Mouse (Mus musculus) spleen, postnatal 10 days (tissue): ENCODE measurements at regions not wholly inside any gene's neighbourhood (a gene's known extent, or its start where the extent isn't known, plus 50 kb on each side); places are given as distances from the start of the nearest gene placed in this dataset.

Experiments
- DNase-seq, 2 experiments: peaks; one replicate each; pipeline ENCODE4 v3.0.0; 2021 to 2022; ENCODE audit warnings: low spot score in 2 of 2

DNA sequence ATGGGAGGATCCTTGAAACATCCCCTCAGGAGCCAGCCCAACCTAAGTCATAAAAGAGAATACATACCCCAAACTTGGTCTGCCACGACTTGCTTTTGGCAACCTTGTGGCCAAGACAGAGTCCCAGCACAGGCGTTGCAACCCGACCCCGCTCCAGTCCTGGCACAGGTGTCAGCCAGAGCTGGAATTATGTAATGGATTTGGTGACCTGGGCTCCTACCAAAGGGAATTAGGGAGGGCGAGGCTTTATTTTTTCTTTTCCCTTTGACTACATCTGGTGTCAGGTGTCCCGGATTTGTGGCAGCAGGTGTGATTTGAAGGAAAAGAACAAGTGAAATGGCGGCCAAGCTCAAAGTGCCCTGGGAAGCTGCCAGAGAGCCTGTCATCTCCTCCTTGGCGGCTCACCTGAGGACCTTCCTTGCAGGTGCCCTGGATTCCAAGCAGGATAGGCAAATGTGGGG is 212.9 kb downstream of the Mef2c start:
- DNase-seq = no peak

DNA sequence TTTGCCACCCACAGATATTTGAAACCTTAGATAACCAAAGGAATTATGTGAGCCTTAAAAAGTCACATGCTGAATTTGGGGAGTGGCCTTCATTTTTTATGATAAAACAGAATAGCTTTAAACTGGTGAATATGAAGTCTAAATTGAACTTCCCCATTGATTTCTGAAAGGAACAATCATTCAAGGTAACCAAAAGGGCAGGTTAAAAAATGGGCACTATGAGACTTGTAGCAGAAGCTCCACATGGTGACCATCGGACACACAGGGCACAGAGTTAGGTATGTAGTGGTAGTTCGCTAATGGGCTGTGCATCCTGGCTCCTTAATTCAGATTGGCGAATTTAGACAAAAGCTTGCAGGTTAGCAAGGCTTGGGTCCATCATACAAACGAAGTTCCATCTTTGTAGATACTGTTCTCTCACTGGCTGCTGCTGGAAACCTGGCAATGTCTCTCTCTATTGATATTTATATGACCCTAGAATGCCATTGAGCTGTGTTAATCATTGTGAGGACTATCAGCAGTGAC is 213.9 kb downstream of the Mef2c start:
- no peak for DNase-seq

DNA sequence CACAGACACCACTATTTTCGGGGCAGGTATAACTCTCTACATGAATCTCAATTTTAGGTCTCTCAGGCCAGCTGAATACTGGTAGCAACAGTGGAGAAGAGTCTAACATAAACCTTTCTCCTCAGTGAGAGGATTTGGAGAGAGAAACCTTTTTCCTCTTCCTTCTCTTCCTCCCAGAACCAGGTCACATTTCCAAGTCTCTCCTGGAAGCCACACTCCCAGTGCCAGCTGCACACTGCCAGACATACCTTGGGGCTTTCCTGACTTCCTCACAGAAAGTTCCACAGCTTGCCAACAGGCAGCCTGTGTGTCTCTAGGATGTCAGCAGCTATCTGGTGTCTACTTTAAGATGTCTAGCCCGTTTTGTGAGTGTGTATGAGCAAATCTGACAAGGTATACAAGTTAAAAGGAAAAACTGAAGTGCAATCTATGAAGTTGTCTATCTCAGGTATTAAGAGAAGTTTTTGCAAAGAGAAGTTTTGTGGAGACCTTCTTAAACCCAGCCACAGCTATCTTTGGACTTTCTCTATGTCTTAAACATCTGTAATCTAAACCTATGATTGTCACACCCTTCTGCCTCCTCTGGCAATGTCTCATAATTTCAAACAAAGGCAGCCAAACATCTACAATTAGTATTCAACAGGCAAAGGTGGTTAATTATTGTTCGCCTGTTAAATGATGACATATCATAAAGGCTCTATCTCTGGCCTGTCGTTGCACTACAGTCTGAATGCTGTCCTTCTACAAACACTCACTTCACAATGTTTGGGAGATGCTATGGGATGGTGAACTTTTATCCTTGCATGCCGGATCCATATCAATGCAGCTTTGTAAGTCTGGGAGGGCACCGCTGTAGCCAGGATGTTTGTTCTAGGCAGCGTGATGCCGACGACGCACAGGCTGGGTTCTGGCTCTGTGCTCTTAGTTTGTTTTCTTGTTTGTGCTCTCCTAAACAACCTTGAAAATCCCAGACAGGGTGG is 214.9 kb downstream of the Mef2c start:
- DNase-seq = no peak

DNA sequence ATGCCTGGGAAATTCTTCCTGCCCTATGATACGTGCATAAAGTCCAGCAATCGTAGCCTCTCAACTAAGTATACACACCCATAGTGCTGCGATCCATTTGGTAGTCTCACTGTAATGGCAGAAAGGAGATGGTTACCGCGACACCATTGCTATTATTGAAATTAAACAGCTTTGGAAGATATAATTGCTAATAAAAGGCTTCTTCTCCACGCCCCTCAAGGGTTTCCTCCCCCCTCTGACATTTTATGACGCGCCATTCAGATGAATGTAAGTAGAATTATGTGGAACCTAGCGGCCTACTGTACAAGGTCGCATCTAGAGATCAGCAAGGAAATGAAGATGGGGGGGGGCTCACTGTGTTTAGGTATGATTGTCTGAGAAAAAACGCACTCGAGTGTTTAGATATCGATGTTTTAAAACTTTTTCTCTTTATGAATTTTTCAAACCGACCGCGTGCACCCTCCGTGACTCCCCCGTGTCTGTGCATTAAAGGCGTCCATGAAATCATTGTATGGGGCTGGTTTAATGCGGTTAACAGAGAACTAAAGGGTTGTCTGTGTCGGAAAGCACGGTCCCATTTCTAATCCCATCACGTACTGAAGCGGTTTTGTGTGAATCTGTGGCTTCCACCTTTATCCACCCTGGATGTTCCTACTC is 215.9 kb downstream of the Mef2c start:
- no peak for DNase-seq

DNA sequence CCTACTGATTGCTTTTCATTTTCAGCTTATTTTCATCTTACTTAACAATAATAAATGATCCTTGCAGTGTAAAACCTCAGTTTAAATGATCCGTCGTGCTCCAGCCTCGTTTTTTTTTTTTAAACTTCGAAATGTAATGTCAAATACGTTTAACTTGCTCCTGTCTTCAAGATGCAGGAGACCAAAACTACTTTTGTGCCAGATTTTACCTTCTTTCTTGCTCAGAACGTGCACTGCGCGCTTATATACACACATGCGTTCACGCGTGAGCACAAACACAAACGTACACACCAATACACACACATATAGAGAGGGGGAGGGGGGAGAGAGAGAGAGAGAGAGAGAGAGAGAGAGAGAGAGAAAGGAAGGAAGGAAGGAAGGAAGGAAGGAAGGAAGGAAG is 216.5 kb downstream of the Mef2c start:
- DNase-seq = no peak

DNA sequence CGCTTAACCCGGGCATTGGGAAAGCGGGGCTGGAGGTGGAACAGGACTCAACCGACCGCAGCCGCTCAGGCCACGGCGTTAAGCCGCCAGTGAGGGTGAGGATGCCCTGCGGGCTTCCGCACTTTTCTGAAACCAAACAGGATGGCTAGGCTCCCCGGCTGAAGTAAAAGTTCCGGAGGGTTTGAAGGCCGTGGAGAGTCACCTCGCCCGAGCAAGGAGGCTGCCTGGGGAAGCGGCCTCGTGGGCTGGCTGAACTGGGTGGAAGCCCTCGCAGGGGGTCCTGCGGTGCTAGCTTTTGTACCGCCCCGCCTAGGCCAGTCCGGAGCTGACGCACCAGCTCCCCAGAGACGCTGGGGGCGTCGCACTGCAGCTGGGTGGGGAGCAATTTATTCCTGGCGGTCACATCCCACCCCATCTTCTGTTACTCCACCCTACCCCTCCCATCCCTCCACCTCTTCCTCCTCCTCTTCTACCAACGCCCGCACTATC is 217.1 kb downstream of the Mef2c start:
- no peak for DNase-seq

DNA sequence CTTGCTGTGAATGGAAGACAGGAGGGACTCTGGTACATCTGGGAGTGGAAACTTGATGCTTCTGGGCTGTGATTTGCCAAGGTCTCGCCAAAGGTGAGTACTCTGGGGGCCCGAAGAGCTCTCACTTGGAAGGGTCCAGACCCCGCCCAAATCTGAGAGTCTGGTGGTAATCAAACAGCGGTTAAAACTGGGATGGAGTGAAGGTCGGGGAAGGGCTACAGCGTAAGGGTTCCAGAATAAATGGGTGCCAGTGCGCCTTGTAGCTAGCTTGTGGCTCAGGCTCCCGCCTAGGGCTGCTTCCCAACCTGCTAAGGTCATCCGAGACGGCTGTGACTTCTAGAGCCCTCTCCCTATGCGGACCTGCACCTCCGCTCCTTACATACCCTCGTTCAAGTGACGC is 217.7 kb downstream of the Mef2c start:
- no peak for DNase-seq

DNA sequence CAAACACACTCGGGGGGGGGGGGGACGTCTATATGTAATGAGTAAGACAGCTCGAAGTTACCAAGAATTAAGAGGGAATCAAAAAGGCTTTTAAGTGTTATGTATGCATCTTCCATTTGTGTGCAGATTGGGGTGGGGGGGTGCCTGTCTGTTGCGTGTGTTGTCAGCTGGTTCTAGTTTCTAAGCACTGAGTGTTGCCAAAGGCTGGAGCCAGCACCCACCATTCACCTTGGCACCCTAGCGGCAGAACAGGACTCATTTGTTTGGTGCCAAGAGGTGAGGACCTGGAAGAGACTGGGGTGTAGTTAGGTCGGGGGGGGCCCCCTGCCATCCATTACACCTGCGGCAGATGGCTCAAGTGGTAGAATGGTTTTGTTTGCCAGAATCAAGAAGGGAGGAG is 218.4 kb downstream of the Mef2c start:
- DNase-seq = no peak

DNA sequence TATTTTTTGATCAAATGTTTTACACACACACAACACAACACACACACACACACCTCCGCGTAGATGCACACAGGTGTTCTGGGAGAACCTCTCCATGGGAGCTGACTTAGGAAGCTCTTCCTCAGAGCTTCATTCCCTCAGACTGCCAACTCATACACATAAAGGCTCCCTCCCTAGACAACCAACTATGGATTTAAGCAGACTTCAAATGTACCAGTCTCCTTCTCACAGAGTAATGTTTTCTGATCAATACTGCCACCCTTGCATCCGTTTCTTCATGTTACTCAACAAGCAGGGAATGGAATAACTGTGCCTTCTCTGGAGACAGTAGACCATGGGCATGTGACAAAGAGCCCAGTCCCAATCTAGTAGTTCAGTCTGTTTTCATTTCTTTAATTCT is 219.0 kb downstream of the Mef2c start:
- no peak for DNase-seq

DNA sequence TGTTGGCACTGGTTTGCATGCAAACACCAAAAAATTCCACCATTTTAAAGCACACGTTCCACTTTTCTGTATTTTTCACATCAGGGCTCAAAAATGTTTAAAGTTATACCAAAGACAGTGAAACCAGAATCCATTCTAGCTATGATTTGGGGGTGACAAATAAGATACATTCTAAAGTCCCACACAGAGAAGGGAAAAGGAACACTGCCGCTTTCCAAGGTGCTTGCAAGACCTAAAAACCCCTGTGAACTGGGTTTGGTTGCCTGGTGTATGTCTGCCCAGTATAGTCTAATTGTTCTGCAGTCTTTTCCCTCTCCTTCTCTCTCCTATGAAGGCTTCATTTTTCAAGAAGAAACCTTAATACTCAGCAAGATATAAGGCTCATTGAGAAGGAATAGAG is 219.6 kb downstream of the Mef2c start:
- DNase-seq = no peak

DNA sequence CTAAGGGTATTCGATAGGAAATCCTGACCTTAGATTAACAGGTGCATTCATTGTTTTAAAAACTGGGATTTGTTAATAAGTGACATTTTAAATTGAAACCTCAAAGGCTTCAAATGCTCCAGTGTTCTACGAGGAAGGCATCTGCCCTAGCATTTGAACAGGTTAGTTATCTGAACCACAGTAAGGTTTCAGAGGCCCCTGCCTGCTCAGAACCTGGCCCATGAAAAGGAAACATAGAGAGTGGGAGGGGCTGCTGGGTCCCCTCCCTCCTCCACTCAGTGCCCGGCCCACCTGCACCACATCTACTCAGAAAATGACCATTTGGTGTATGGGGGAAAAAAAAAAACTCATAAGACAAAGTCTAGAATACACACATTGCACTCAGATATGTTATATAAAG is 220.4 kb downstream of the Mef2c start:
- DNase-seq = no peak

DNA sequence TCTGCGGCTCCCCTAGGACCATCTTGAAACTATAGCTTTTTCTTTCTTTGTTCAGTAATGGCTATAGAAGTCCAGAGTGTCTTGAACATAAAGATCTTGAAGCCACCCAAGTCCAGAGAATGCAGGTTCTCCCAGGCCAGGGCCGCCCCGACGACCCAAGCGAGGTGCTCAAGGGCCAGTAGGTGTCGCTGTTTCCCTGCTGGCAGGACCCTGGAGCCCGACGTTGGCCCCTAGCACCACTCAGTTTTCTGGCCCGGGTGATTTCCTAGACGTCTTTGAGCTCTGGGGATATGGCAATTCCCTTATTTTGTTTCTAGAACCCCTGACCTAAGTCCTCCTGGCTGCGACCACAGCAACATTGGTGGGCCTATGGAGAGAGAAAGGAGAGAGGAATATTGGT is 221.2 kb downstream of the Mef2c start:
- DNase-seq = peak in 1 of 2 experiments; percentile 65

DNA sequence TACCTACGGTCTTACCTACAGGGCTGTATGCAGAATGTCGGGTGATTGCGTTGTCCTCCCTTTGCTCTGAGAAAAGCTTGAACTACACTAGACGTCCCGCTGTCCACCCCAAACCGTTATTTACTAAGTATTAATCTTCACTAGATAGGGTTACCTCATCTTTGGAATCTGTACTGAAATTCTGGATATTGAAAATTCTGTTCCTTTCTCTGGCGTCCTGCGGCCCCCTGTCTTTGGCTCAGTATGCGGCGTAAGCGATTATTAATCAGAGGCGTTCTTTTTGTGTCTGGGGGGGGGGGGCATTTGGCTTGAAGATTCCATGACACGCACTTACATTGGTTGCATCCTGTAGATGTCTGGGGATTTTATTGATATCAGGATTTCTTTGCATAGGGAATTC is 222.0 kb downstream of the Mef2c start:
- no peak for DNase-seq

DNA sequence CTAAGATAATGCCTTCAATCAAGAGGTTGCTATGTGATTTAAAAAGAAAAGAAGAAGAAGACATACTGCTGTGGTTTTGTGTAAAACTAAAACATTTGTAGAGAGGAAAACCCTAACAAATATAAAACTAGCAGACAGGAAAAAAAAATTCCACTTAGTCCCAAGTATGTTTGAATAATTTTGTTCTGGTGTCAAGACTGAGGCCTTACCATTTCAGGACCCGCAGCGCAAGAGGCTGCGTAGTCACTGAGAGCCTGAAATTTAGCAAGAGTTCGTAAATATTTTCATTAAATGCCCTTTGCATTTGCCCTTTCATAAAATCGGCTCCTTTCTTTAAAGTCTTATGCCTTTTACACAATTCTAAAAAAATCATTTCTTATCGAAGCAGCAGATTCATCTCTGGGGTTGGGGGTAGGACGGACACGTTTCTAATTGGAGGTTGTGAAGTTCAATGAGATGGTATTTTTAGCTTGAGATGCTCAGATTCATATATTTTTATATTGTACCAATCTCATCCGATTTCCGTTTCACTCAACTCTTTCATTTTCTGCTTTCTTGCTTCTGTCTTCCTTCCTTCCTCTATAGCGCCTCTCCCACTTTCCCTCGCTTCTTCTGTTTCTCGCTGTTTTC is 222.6 kb downstream of the Mef2c start:
- DNase-seq = no peak

DNA sequence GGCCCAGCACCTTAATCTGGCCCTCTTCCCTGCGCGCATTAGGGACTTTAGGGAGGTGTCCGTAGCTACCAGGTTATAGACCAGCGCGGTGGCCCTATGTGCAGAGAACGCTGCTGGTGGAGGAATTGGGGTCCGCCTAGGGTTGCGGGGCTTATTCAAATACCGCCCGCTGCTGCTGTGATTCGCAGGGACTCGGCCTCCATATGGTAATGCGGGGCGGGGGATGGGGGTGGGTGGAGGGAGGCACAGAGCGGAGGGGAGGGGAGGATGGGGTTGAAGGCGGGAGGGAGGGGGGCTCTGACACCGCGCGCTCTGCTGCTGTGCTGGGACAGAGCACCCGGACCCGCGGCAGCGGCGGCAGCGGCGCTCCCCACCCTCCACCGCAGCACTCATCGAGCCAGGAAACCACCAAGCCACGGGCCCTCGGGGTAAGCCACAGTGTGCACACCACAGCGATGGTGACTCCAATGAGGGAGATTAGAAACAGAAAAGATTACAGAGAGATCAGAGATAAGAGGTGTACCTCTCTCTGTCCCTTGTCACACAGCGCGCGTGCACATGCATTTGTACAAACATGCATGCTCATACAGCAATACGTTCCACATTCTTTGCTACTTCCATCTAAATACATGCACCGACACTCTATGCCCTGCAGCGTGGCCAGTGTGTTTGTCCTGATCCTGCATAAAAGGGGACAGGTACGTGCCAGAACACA is 223.4 kb downstream of the Mef2c start:
- DNase-seq = no peak

DNA sequence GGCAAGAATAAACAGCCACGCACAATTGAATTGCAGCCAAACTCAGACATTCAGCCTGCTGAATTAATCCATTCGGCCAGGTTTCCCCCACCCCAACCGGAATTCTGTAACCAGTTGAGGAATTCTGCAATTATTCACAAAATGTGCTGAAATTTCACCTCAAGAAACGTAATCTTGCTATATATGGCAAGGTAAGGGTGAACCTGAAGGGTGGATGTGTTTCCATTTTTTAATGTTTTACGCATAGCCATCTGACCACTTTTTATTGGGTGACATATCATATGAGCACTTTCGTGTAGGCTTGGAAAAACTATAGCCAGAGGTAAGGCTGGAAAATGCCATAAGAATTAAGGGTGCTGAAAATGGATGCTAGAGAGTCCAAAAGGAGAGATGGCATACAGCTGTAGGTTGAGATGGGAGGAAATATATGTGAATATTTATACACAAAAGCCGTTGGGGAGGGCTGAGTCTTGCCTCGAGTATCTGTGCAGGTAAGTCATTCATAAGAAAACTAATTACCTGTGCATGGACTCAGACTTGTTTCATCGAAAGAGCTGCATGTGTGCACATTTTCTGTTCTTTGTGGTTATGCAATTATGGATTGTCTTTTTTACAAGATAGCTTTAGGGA is 224.0 kb downstream of the Mef2c start:
- no peak for DNase-seq

DNA sequence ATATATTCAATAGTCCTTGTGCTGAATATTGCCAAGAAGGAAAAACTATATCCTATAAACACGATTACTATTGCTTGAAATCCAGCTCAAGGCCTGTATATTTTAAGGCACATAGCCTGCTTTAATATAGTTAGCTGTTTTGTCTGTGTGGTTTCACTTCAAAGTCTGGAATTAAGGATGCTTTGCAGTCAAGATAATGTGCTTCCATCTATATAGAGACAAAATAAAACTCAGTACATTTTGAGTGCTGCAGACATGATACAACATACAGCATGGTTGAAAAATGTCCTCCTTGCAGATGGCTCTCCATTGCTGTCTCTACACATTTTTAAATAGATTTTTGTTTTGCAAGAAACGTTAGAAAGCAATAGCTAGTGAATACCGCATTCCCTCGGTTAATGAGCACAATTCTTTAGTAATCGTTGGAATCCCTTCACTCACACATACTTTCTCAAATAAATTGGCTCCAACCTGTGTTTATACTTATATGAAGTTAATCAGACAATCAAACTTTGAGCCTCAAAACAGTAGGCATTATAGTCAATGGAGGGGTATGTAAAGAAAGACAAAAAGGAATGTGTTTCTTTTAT is 224.7 kb downstream of the Mef2c start:
- no peak for DNase-seq

DNA sequence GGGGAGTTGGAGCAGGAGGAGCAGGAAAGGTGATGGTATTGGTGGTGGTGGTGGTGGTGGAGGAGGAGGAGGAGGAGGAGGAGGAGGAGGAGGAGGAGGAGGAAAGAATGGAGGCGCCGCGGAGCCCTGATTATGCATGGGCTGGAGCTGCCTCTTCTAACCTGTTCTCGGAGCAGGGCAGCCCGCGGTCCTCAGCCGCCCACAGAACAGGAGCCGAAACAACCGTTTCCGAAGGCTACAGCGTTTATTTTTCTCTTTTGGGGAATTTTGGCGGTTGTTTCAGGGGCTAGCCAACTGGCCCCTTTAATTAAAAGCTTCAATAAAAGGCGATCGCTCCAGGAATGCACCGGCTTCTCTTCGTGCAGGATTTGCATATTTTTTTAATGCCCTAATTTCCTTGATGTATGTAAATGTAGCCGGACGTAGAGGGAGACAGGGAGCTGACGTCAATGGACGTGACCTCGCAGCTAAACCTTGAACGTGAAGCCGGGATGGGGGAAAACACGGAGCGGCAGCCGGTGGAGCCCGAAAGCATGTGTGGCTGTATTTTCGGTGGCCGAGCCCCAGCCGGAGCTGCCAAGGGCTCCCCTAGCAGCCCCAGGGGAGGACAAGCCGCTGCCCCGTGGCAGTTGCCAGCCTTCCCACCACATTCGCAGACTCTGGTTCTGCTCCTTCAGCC is 225.6 kb downstream of the Mef2c start:
- DNase-seq = no peak

DNA sequence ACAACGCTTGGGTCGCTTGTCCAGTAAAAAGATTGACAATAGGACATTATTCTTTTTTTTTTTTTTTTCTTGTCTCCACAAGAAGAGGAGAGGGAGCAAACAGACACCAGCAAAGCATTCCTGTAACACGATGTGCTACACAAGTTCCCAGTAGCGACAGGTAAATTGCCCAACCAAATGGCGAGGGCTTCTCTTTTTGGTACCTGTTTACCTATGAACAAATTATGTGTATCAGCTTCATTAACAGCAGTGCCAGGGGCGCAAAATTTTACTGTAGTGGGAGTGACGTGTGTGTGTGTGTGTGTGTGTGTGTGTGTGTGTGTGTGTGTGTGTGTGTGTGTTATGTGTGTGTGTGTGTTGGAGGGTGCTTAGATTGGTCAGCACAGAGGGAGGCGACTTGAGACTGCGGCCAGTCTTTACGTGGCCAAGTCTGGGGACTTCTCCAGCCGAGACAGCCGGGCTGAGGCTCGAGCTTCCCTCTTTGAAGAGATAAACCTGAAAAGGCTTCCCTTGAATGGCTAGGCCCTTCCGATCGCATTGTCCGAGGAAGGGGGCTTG is 226.4 kb downstream of the Mef2c start:
- DNase-seq = no peak
